Mouse (Mus musculus) liver, postnatal 0 days (tissue): ENCODE data around the gene Prss43. TPM values are rescaled to one million over a fixed set of nuclear protein-coding genes. Genes with fewer than 3 reads are reported as not detected.

Source experiments
- ATAC-seq: fragments of 200-750 bp; cut with Nextera tagmentation; 2 replicates; pipeline ENCODE4 v1.8.0; 2017; ENCODE audit warnings: mild to moderate bottlenecking, moderate library complexity
- DNase-seq: peaks from one replicate; pipeline ENCODE4 v3.0.0-alpha.2; 2016
- H3K27ac ChIP-seq: fragments of 300-500 bp; sonication (generic); 2 replicates; pipeline ENCODE4 v1.5.1; 2014; ENCODE audit warnings: antibody characterized with exemption, moderate library complexity, mild to moderate bottlenecking, low read depth
- H3K27me3 ChIP-seq: fragments of 300-500 bp; sonication (generic); 2 replicates; pipeline ENCODE4 v1.6.1; 2014; ENCODE audit warnings: low read length, control low read depth, mixed read lengths; ENCODE audit not compliant: insufficient read depth
- H3K36me3 ChIP-seq: fragments of 300-500 bp; sonication (generic); replicated peaks from 2 replicates; pipeline ENCODE4 v1.6.1; 2014; ENCODE audit warnings: mild to moderate bottlenecking, control low read depth, low read length, moderate library complexity, mixed read lengths; ENCODE audit not compliant: insufficient read depth
- H3K4me1 ChIP-seq: fragments of 300-500 bp; sonication (generic); 2 replicates; pipeline ENCODE4 v1.6.1; 2014; ENCODE audit warnings: antibody characterized with exemption, mild to moderate bottlenecking, control low read depth; ENCODE audit not compliant: insufficient read depth
- H3K4me2 ChIP-seq: fragments of 300-500 bp; sonication (generic); 2 replicates; pipeline ENCODE4 v1.6.1; 2014; ENCODE audit warnings: low read depth, mild to moderate bottlenecking, low read length, moderate library complexity, mixed read lengths
- H3K4me3 ChIP-seq: fragments of 300-500 bp; sonication (generic); 2 replicates; pipeline ENCODE4 v1.5.1; 2014; ENCODE audit warnings: low read depth, low read length
- H3K9ac ChIP-seq: fragments of 300-500 bp; sonication (generic); replicated peaks from 2 replicates; pipeline ENCODE4 v1.6.1; 2014; ENCODE audit warnings: mild to moderate bottlenecking, moderate library complexity
- H3K9me3 ChIP-seq: fragments of 300-500 bp; sonication (generic); 2 replicates; pipeline ENCODE4 v1.6.1; 2016; ENCODE audit warnings: mild to moderate bottlenecking, control low read depth, low read length, mixed read lengths
- CTCF ChIP-seq: sonication (generic); IDR thresholded peaks from 2 replicates; pipeline ENCODE4 v1.5.1; 2016; ENCODE audit warnings: antibody characterized with exemption, low read depth
- EP300 ChIP-seq: IDR thresholded peaks from 2 replicates; pipeline ENCODE4 v1.6.1; 2016; ENCODE audit warnings: antibody characterized with exemption, low read depth, mild to moderate bottlenecking
- WGBS: fragments of 180-500 bp; shearing (Covaris S2); extraction: QIAGEN DNeasy Blood & Tissue Kit; methylation state at CpG from one replicate; pipeline ENCODE4 v1.1.7; 2014; ENCODE audit not compliant: insufficient replicate concordance; 5-methylcytosine and 5-hydroxymethylcytosine counted together
- polyA plus RNA-seq: library from polyadenylated mRNA; unstranded; fragments of >200 nt; fragmentation: Nextera tagmentation; extraction: Ambion mirVana; gene quantifications from 2 replicates; pipeline ENCODE4 v1.2.1, GENCODE M21; 2015

Gene Prss43
- polyA plus RNA-seq, 1 experiment from 2014 or later: not detected

GRCm38 (mm10) chr9:110855903-110856302 lies 29.4 kb downstream of the Prss43 start:
- DNase-seq (no peak), ATAC-seq (no peak)
- Histone ChIP-seq H3K36me3 (no peaks in the 10 kb centered on the region), H3K4me2 (no peak overlapping the region), H3K9ac (no peak overlapping the region), H3K9me3 (no peaks in the 10 kb centered on the region), H3K4me1 (peaks cover 3% of the 10 kb centered on the region), H3K27ac (no peak overlapping the region), H3K4me3 (no peak overlapping the region), H3K27me3 (peaks cover 5% of the 10 kb centered on the region; the same call in 1 of the 2 replicates)
- TF ChIP-seq CTCF: no peak
- no peak for TF ChIP-seq EP300
- WGBS: 70% methylated on average over 7 of the region's 7 CpGs

- TF ChIP-seq CTCF (no peak), EP300 (peak; percentile 7; the same call in 1 of the 2 replicates)
- Histone ChIP-seq H3K9me3 (no peaks in the 10 kb centered on the region), H3K27ac (no peak overlapping the region), H3K4me3 (no peak overlapping the region), H3K4me1 (peaks cover 3% of the 10 kb centered on the region), H3K27me3 (peaks cover 5% of the 10 kb centered on the region; the same call in 1 of the 2 replicates), H3K4me2 (no peak overlapping the region), H3K9ac (no peak overlapping the region), H3K36me3 (no peaks in the 10 kb centered on the region)
- DNase-seq (no peak), ATAC-seq (no peak)
- WGBS: 19% methylated on average over 4 of the region's 4 CpGs
Observed at GRCm38 (mm10) chr9:110856920-110857319, 30.4 kb downstream of the Prss43 start.

DNA sequence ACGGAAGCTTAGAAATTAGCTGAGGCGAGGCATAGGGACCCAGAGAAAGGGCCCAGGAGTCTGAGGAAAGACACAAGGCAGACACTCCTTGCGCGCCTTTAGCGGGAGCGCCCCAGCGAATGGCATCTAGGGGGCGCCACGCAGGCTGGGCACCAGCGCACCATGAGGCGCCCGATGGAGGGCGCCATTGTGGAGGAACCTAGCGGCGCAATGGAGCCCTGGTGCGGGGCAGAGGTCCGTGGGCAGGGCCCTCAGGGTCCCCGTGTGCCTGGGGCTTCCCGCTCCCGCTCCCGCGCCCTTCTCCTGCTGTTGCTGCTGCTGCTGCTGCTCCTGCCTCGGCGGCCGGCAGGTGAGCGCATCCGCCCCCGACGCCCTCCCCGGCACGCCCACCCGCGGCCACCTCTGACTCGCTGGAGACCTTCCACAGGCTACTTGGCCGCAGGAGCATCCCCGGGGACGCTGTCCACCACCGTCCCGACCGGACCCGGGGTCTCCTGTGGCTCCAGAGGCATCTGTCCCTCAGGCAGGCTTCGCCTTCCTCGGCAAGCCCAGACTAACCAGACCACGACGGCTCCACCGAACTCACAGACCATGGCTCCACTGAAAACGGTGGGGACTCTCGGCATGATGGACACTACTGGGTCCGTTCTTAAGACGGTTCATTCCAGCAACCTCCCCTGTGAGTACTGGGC lies 31.4 kb downstream of the Prss43 start, which contains the start of gene Prss50:
Gene Prss50, plus strand, starts transcription at position 187 of the 692 bp plus-strand sequence.
- WGBS: 12% methylated on average over 46 of the region's 50 CpGs
- DNase-seq (peak; percentile 46), ATAC-seq (peak; percentile 50)
- no peak within 1 kb of the TSS; the same call in 1 of the 2 replicates for H3K9ac ChIP-seq
- no peak for TF ChIP-seq EP300
- peak; percentile 73 for TF ChIP-seq CTCF
- H3K4me3 ChIP-seq: peak within 1 kb of the TSS; percentile 30
- no peaks in the 10 kb centered on the region for H3K36me3 ChIP-seq
- H3K27ac ChIP-seq: no peak within 1 kb of the TSS
- H3K4me1 ChIP-seq: peaks cover 3% of the 10 kb centered on the region
- H3K27me3 ChIP-seq: peaks cover 5% of the 10 kb centered on the region; the same call in 1 of the 2 replicates
- H3K9me3 ChIP-seq: no peaks in the 10 kb centered on the region
- peak within 1 kb of the TSS; percentile 71 for H3K4me2 ChIP-seq

- no peak for ATAC-seq
- no peaks in the 10 kb centered on the region for H3K9me3 ChIP-seq
- H3K4me2 ChIP-seq: peak overlapping the region; percentile 71; the same call in 1 of the 2 replicates
- H3K36me3 ChIP-seq: no peaks in the 10 kb centered on the region
- H3K4me3 ChIP-seq: no peak overlapping the region
- no peak for DNase-seq
- H3K27me3 ChIP-seq: peaks cover 5% of the 10 kb centered on the region; the same call in 1 of the 2 replicates
- H3K4me1 ChIP-seq: peaks cover 3% of the 10 kb centered on the region
- WGBS: 45% methylated on average over 5 of the region's 5 CpGs
- no peak overlapping the region for H3K9ac ChIP-seq
- no peak overlapping the region for H3K27ac ChIP-seq
- TF ChIP-seq CTCF (no peak), EP300 (no peak)
Observed at GRCm38 (mm10) chr9:110858523-110858922, 32.0 kb downstream of the Prss43 start.

DNA sequence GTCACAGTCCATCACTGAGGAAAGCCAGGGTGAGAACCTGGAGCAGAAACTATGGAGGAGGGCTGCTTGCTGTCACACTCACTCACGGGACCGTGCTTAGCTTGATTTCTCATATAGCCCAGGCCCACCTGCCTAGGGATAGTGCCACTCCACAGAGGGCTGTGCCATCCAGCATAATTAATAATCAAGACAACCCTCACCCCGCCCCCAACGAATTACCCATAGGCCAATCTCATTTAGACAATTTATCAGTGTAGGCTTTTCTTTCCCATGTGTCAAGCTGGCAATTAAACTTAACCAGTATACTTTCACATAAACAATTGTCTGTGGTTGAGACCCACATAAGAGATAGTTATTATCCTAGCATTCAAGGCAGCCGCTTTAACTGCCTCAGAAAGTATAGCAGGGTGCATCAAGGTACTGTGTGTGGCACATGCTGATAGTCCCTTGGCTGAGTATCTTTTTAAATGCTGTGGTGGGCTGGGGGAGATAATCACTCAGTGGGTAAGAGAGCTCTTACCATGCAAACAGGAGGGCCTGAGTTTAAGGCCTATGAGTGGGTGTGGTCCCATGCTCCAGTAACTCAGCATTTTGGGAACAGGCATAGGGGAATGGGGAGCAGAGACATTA lies 32.6 kb downstream of the Prss43 start:
- DNase-seq (no peak), ATAC-seq (peak; percentile 85)
- Histone ChIP-seq H3K27ac (no peak overlapping the region), H3K27me3 (peaks cover 5% of the 10 kb centered on the region; the same call in 1 of the 2 replicates), H3K4me2 (0 out of 2 replicates have a peak overlapping the region, but pooled peaks have one; percentile 9), H3K36me3 (no peaks in the 10 kb centered on the region), H3K9ac (no peak overlapping the region), H3K4me3 (no peak overlapping the region), H3K4me1 (peaks cover 3% of the 10 kb centered on the region), H3K9me3 (no peaks in the 10 kb centered on the region)
- WGBS: 63% methylated on average over 5 of the region's 5 CpGs
- TF ChIP-seq CTCF: no peak
- TF ChIP-seq EP300: peak; percentile 93

GRCm38 (mm10) chr9:110871030-110871429 lies 44.5 kb downstream of the Prss43 start:
- no peak for TF ChIP-seq EP300
- peak; percentile 92 for TF ChIP-seq CTCF
- no peak for ATAC-seq
- no peak overlapping the region for H3K4me2 ChIP-seq
- H3K9me3 ChIP-seq: no peaks in the 10 kb centered on the region
- WGBS: 17% methylated on average over 7 of the region's 7 CpGs
- no peak overlapping the region for H3K9ac ChIP-seq
- no peak overlapping the region for H3K27ac ChIP-seq
- H3K4me3 ChIP-seq: no peak overlapping the region
- peak; percentile 70 for DNase-seq
- H3K4me1 ChIP-seq: peaks cover 13% of the 10 kb centered on the region; the same call in 1 of the 2 replicates
- H3K36me3 ChIP-seq: no peaks in the 10 kb centered on the region
- H3K27me3 ChIP-seq: 0 out of 2 replicates have a peak, but pooled peaks cover 4% of the 10 kb centered on the region
